Mouse (Mus musculus) midbrain, postnatal 0 days (tissue): ENCODE measurements around the gene Dusp1. TPM values are rescaled to one million over a fixed set of nuclear protein-coding genes. Genes with fewer than 3 reads are reported as not detected.

Experiments used
- ATAC-seq: fragments of 200-750 bp; cut with Nextera tagmentation; 2 replicates; pipeline ENCODE4 v1.8.0; 2017; ENCODE audit warnings: moderate number of reproducible peaks, mild to moderate bottlenecking, moderate TSS enrichment, moderate library complexity; ENCODE audit not compliant: low FRiP score
- DNase-seq: peaks from one replicate; pipeline ENCODE4 v3.0.0-alpha.2; 2015; ENCODE audit warnings: low spot score
- H3K27ac ChIP-seq: fragments of 300-500 bp; sonication (generic); 2 replicates; pipeline ENCODE4 v1.5.1; 2014; ENCODE audit warnings: low read depth, mild to moderate bottlenecking, low read length, mixed read lengths
- H3K27me3 ChIP-seq: fragments of 300-500 bp; sonication (generic); 2 replicates; pipeline ENCODE4 v1.6.1; 2014; ENCODE audit warnings: low read length, control low read depth, mixed read lengths; ENCODE audit not compliant: insufficient read depth
- H3K36me3 ChIP-seq: fragments of 300-500 bp; sonication (generic); 2 replicates; pipeline ENCODE4 v1.6.1; 2014; ENCODE audit warnings: low read length, control low read depth, mixed read lengths; ENCODE audit not compliant: insufficient read depth
- H3K4me1 ChIP-seq: fragments of 300-500 bp; sonication (generic); 2 replicates; pipeline ENCODE4 v1.6.1; 2014; ENCODE audit warnings: mild to moderate bottlenecking, control low read depth, antibody characterized with exemption, low read length, mixed read lengths; ENCODE audit not compliant: insufficient read depth
- H3K4me2 ChIP-seq: fragments of 300-500 bp; sonication (generic); 2 replicates; pipeline ENCODE4 v1.6.1; 2014; ENCODE audit warnings: low read depth, mild to moderate bottlenecking, low read length, mixed read lengths; ENCODE audit not compliant: poor library complexity, severe bottlenecking
- H3K4me3 ChIP-seq: fragments of 300-500 bp; sonication (generic); 2 replicates; pipeline ENCODE4 v1.5.1; 2014; ENCODE audit warnings: low read depth, mild to moderate bottlenecking, low read length, moderate library complexity
- H3K9ac ChIP-seq: fragments of 300-500 bp; sonication (generic); replicated peaks from 2 replicates; pipeline ENCODE4 v1.6.1; 2014; ENCODE audit warnings: mild to moderate bottlenecking, low read length, moderate library complexity, mixed read lengths; ENCODE audit not compliant: poor library complexity, severe bottlenecking
- H3K9me3 ChIP-seq: fragments of 300-500 bp; sonication (generic); 2 replicates; pipeline ENCODE4 v1.6.1; 2016; ENCODE audit warnings: low read length, control low read depth
- CTCF ChIP-seq: IDR thresholded peaks from 2 replicates; pipeline ENCODE4 v1.5.1; 2016; ENCODE audit warnings: antibody characterized with exemption, mild to moderate bottlenecking
- WGBS: fragments of 180-500 bp; shearing (Covaris S2); extraction: QIAGEN DNeasy Blood & Tissue Kit; methylation state at CpG from one replicate; pipeline ENCODE4 v1.1.7; 2014; 5-methylcytosine and 5-hydroxymethylcytosine counted together
- polyA plus RNA-seq: library from polyadenylated mRNA; unstranded; fragments of >200 nt; fragmentation: Nextera tagmentation; extraction: Ambion mirVana; gene quantifications from 2 replicates; pipeline ENCODE4 v1.2.1, GENCODE M21; 2015
- total RNA-seq: library from RNA; depleted of rRNA; stranded (reverse); fragments of >200 nt; gene quantifications from 2 replicates; pipeline ENCODE4 v1.2.3, GENCODE M21; 2014

The Dusp1 gene
- total and polyA plus RNA-seq, 2 experiments from 2014 or later = 26.0 to 46.8 TPM

GRCm38 (mm10) chr17:26605636-26606035, 43.7 kb upstream of the Dusp1 start:
- WGBS = 91% methylated on average over 4 of the region's 4 CpGs
- ATAC-seq = no peak
- H3K4me2 ChIP-seq = no peak overlapping the region

GRCm38 (mm10) chr17:26603311-26603710, 41.4 kb upstream of the Dusp1 start:
- Histone ChIP-seq H3K27ac (0 out of 2 replicates have a peak overlapping the region, but pooled peaks have one; percentile 49), H3K9ac (no peak overlapping the region), H3K9me3 (no peaks in the 10 kb centered on the region), H3K4me1 (peaks cover 9% of the 10 kb centered on the region; the same call in 1 of the 2 replicates), H3K4me3 (no peak overlapping the region), H3K36me3 (no peaks in the 10 kb centered on the region), H3K27me3 (no peaks in the 10 kb centered on the region), H3K4me2 (no peak overlapping the region)
- DNase-seq (no peak), ATAC-seq (no peak)
- TF ChIP-seq CTCF = no peak
- 65% methylated on average over 8 of the region's 8 CpGs for WGBS

More at GRCm38 (mm10) chr17:26605636-26606035, 43.7 kb upstream of the Dusp1 start:
- peaks cover 10% of the 10 kb centered on the region; the same call in 1 of the 2 replicates for H3K36me3 ChIP-seq
- no peak overlapping the region for H3K4me3 ChIP-seq
- H3K9me3 ChIP-seq = no peaks in the 10 kb centered on the region
- DNase-seq = no peak
- H3K9ac ChIP-seq = no peak overlapping the region
- no peak for TF ChIP-seq CTCF
- H3K27me3 ChIP-seq = no peaks in the 10 kb centered on the region
- peaks cover 9% of the 10 kb centered on the region; the same call in 1 of the 2 replicates for H3K4me1 ChIP-seq
- H3K27ac ChIP-seq = no peak overlapping the region

DNA sequence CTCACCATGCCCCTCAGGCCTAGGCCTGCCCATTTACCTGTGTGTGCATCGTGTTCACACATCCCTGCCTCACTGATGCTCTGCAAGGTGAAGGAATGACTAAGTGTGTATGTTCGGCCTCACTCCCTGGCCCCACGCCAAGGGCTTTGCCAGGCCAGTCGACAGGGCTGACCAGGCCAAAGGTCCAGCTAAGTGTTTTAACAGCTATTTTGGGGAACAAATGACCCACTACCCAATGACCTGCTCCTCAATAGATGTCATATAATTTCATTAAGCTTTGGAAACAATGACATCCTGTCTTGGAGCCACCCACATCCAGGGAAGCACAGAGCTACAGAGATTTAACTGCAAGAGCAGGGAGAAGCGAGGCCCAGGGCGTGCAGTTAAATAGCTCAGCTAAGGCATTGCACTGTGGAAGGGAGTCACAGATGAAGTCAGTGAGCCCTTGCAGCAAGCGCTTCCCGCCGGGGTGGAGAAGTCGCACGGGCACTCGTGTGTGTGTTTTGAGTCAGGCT, 40.5 kb upstream of the Dusp1 start:
- TF ChIP-seq CTCF = no peak
- Histone ChIP-seq H3K9me3 (no peaks in the 10 kb centered on the region), H3K4me1 (peaks cover 9% of the 10 kb centered on the region; the same call in 1 of the 2 replicates), H3K4me3 (no peak overlapping the region), H3K4me2 (no peak overlapping the region), H3K36me3 (no peaks in the 10 kb centered on the region), H3K9ac (peak overlapping the region; percentile 29; the same call in 1 of the 2 replicates), H3K27me3 (no peaks in the 10 kb centered on the region), H3K27ac (peak overlapping the region; percentile 49; the same call in 1 of the 2 replicates)
- WGBS = 54% methylated on average over 12 of the region's 12 CpGs
- DNase-seq (no peak), ATAC-seq (no peak)

DNA sequence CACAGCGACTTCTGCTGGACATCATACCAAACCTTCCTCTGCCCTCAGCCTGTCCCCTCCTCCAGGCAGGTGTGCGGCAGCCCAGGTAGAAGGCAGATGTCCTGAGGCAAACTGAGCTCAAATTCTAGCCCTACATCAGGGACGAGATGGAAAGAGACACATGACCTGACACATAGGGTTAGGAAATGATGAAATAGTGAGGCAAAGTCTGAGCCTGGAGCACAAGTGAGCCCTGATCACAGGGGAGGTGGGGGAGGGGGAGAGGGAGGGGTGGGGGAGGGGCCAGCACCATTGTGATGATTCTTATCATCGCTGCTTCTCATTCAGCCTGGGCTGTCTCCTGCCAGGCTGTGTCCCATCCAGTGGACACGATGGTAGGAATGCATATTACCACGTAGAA, 40.0 kb upstream of the Dusp1 start:
- H3K9ac ChIP-seq = no peak overlapping the region
- TF ChIP-seq CTCF = no peak
- no peak for DNase-seq
- WGBS = 49% methylated on average over 6 of the region's 6 CpGs
- peaks cover 9% of the 10 kb centered on the region; the same call in 1 of the 2 replicates for H3K4me1 ChIP-seq
- H3K27ac ChIP-seq = peak overlapping the region; percentile 20; the same call in 1 of the 2 replicates
- H3K4me3 ChIP-seq = no peak overlapping the region
- no peaks in the 10 kb centered on the region for H3K36me3 ChIP-seq
- H3K27me3 ChIP-seq = no peaks in the 10 kb centered on the region
- no peak for ATAC-seq
- H3K9me3 ChIP-seq = no peaks in the 10 kb centered on the region
- H3K4me2 ChIP-seq = no peak overlapping the region

DNA sequence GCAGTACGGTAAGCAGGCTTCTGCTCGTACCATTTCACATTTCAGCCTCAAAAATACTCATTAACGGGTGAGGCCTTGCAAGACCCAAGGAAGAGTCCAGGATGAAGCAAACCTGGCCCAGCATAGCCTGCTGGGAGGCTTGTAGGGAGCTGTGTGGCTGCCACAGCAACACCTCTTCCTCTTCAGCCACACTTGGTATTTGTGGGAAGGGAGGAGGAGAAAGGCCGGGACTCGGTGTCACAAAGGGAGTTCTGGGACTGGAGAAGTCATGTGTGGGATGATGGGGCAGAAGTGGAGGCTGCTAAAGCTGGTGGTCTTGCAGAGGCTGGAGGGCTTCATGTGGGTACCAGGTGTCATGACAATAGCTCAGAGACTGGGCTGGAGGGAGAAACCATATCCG, 39.6 kb upstream of the Dusp1 start:
- H3K36me3 ChIP-seq = no peaks in the 10 kb centered on the region
- DNase-seq (no peak), ATAC-seq (no peak)
- H3K9me3 ChIP-seq = no peaks in the 10 kb centered on the region
- H3K4me2 ChIP-seq = no peak overlapping the region
- H3K4me3 ChIP-seq = no peak overlapping the region
- no peaks in the 10 kb centered on the region for H3K27me3 ChIP-seq
- peaks cover 9% of the 10 kb centered on the region; the same call in 1 of the 2 replicates for H3K4me1 ChIP-seq
- no peak overlapping the region for H3K9ac ChIP-seq
- WGBS = 69% methylated on average over 6 of the region's 6 CpGs
- TF ChIP-seq CTCF = no peak
- H3K27ac ChIP-seq = peak overlapping the region; percentile 20; the same call in 1 of the 2 replicates

- TF ChIP-seq CTCF = no peak
- Histone ChIP-seq H3K27me3 (no peaks in the 10 kb centered on the region), H3K9me3 (no peaks in the 10 kb centered on the region), H3K4me3 (no peak overlapping the region), H3K4me2 (no peak overlapping the region), H3K36me3 (no peaks in the 10 kb centered on the region), H3K4me1 (peaks cover 9% of the 10 kb centered on the region; the same call in 1 of the 2 replicates), H3K9ac (no peak overlapping the region), H3K27ac (no peak overlapping the region)
- no peak for DNase-seq
- ATAC-seq = no peak
- WGBS = 73% methylated on average over 17 of the region's 17 CpGs
Measured at GRCm38 (mm10) chr17:26600913-26601447, 39.1 kb upstream of the Dusp1 start.
